13 mouse cellular contexts compared by ENCODE assay signal in genomic region chr1:63705733-63706132, GRCm38 (mm10). TPM values are rescaled to one million over a fixed set of nuclear protein-coding genes. Genes with fewer than 3 reads are reported as not detected.
DNase-seq lines count a peak whose midpoint lies in the region; ATAC-seq and TF ChIP-seq lines count a peak whose summit lies in the region.
"Had no signal": no experiment of that assay in that cellular context is flagged by ENCODE, and none has a peak within 500 bp of the region (broad histone marks: within the 10 kb centered on the region; RNA-seq: fewer than 3 reads in every experiment).

No protein-coding gene starts in this region.

- H3ac ChIP-seq in myocyte (ENCODE audit: control insufficient read depth, insufficient read length) = no peak overlapping the region

- H3K4me2 ChIP-seq in liver, embryonic 11.5 days = no peak overlapping the region
- H3K4me2 ChIP-seq in myocyte (ENCODE audit: low read depth) = peak overlapping the region; percentile 80

- H3K9ac ChIP-seq in liver, embryonic 11.5 days (ENCODE audit: low read depth, low read length) = no peak overlapping the region

- intact Hi-C loops in heart, postnatal 36 days (cut with DNase I) = no loop called here

- H3K27me3 ChIP-seq in liver, embryonic 11.5 days (replicated peaks; ENCODE audit: control insufficient read depth, insufficient read depth, low read length) = no peaks in the 10 kb centered on the region
- H3K27me3 ChIP-seq in myocyte (ENCODE audit: control insufficient read depth, insufficient read depth, insufficient read length) = no peaks in the 10 kb centered on the region

- no peaks in the 10 kb centered on the region for H3K79me2 ChIP-seq in myocyte (ENCODE audit: control insufficient read depth, insufficient read depth)

- H3K4me3 ChIP-seq in liver, embryonic 11.5 days (ENCODE audit: low read depth, low read length) = no peak overlapping the region
- H3K4me3 ChIP-seq in myocyte = no peak overlapping the region
- H3K4me3 ChIP-seq: left cerebral cortex, adult 2 months had no signal

- H3K27ac ChIP-seq in liver, embryonic 11.5 days (ENCODE audit: low read depth, low read length) = no peak overlapping the region
- H3K27ac ChIP-seq: left cerebral cortex, adult 2 months had no signal

- no peaks in the 10 kb centered on the region for H3K9me3 ChIP-seq in liver, embryonic 11.5 days (ENCODE audit: control insufficient read depth, low read length)

- H3K36me3 ChIP-seq in liver, embryonic 11.5 days (ENCODE audit: control insufficient read depth, insufficient read depth, low read length) = no peaks in the 10 kb centered on the region
- no peaks in the 10 kb centered on the region for H3K36me3 ChIP-seq in myocyte (ENCODE audit: control insufficient read depth, insufficient read depth)

- TF ChIP-seq POLR2A in brain, embryonic 14.5 days (IDR thresholded peaks at IDR 0.05; ENCODE audit: borderline replicate concordance, extremely low read depth, insufficient read depth, insufficient read length, poor library complexity, severe bottlenecking) = no peak
- TF ChIP-seq POLR2A in myocyte (IDR thresholded peaks at IDR 0.05; ENCODE audit: insufficient read length, low read depth) = no peak

- 74% methylated on average over 5 of the region's 5 CpGs for WGBS in liver, embryonic 11.5 days

- H3K4me1 ChIP-seq in liver, embryonic 11.5 days (replicated peaks; ENCODE audit: control insufficient read depth, insufficient read depth, low read length) = no peaks in the 10 kb centered on the region

- peak; percentile 43 for DNase-seq in heart, adult 11 months
- DNase-seq in heart, postnatal 36 days = no peak
- DNase-seq in liver = peak; percentile 20
- DNase-seq in liver, embryonic 11.5 days (ENCODE audit: low spot score) = no peak
- DNase-seq in brain, embryonic 14.5 days (ENCODE audit: low read depth) = peak; percentile 31
- no peak for DNase-seq in cerebellum, adult 8-10 months
- DNase-seq in thymus, postnatal 0 days (ENCODE audit: low spot score) = no peak
- DNase-seq: cerebellum, adult 2 months had no signal

- TF ChIP-seq CTCF in brain, embryonic 14.5 days (IDR thresholded peaks at IDR 0.05; ENCODE audit: borderline replicate concordance, extremely low read depth, insufficient read depth, insufficient read length) = no peak

- ATAC-seq in liver, embryonic 11.5 days (replicated peaks; ENCODE audit: low FRiP score) = no peak

TF ChIP-seq in myocyte, 11 proteins besides CTCF, POLR2A, EP300 and RAD21:
- no peak for TF ChIP-seq TCF3 (IDR thresholded peaks at IDR 0.05; ENCODE audit: insufficient read length, low read depth)
- no peak for TF ChIP-seq MYOG (IDR thresholded peaks at IDR 0.05; ENCODE audit: control insufficient read depth in 1 of 3, insufficient read depth in 1 of 3, insufficient read length in 2 of 3, low read depth in 2 of 3)
- no peak for TF ChIP-seq MAX (IDR thresholded peaks at IDR 0.05; ENCODE audit: low read depth)
- no peak for TF ChIP-seq SRF (IDR thresholded peaks at IDR 0.05; ENCODE audit: control insufficient read depth, insufficient read length, low read depth)
- TF ChIP-seq E2F4 (IDR thresholded peaks at IDR 0.05; ENCODE audit: insufficient read depth) = no peak
- no peak for TF ChIP-seq TCF12 (IDR thresholded peaks at IDR 0.05; ENCODE audit: insufficient read depth, poor library complexity, severe bottlenecking)
- no peak for TF ChIP-seq MYOD1 (IDR thresholded peaks at IDR 0.05; ENCODE audit: control insufficient read depth in 1 of 3, insufficient read length in 2 of 3, low read depth in 2 of 3)
- no peak for TF ChIP-seq POLR2AphosphoS2 (IDR thresholded peaks at IDR 0.05; ENCODE audit: insufficient read length, low read depth)
- no peak for TF ChIP-seq CEBPB (IDR thresholded peaks at IDR 0.05; ENCODE audit: insufficient read depth, poor library complexity, severe bottlenecking)
- no peak for TF ChIP-seq REST (IDR thresholded peaks at IDR 0.05; ENCODE audit: insufficient read depth, insufficient read length)
- no peak for TF ChIP-seq USF1 (IDR thresholded peaks at IDR 0.05; ENCODE audit: low read depth)

RNA-seq across cellular contexts. Expression of gene Dytn, which starts 19.0 kb away (rescaled TPM):
- total RNA-seq in heart, postnatal 36 days (2021) = not detected
- polyA plus RNA-seq in liver, embryonic 11.5 days (2014; fragmentation: Nextera tagmentation; extraction: Ambion mirVana) = not detected in 2 replicates
- polyA plus RNA-seq in brain, embryonic 14.5 days (2012; rRNA removed) = 0.01 and 0.10 TPM in 2 replicates
- not detected for polyA plus RNA-seq in myocyte (2012; fragmentation: generic; extraction: Trizol)
- polyA plus RNA-seq in thymus, postnatal 0 days (2015; fragmentation: Nextera tagmentation; extraction: Ambion mirVana) = not detected in 2 replicates
- total RNA-seq: gastrocnemius, adult 18-20 months; megakaryocyte-erythroid progenitor cell, adult 5-6 weeks had no signal
- polyA plus RNA-seq: neural tube, embryonic 14.5 days had no signal

RNA-seq across cellular contexts. Expression of gene Mdh1b, which starts 24.4 kb away (rescaled TPM):
- not detected for total RNA-seq in heart, postnatal 36 days (2021)
- not detected in 2 replicates for polyA plus RNA-seq in liver, embryonic 11.5 days (2014; fragmentation: Nextera tagmentation; extraction: Ambion mirVana)
- polyA plus RNA-seq in brain, embryonic 14.5 days (2012; rRNA removed) = 0.20 and 0.53 TPM in 2 replicates
- 0.05 TPM for polyA plus RNA-seq in myocyte (2012; fragmentation: generic; extraction: Trizol)
- not detected in 2 replicates for polyA plus RNA-seq in thymus, postnatal 0 days (2015; fragmentation: Nextera tagmentation; extraction: Ambion mirVana)
- total RNA-seq: gastrocnemius, adult 18-20 months; megakaryocyte-erythroid progenitor cell, adult 5-6 weeks had no signal

RNA-seq across cellular contexts. Expression of gene Fastkd2, which starts 24.7 kb away (rescaled TPM):
- total RNA-seq in heart, postnatal 36 days (2021) = 10 to 100 TPM; 25.6 to 30.0 TPM
- polyA plus RNA-seq in liver, embryonic 11.5 days (2014; fragmentation: Nextera tagmentation; extraction: Ambion mirVana) = 89.3 and 99.7 TPM in 2 replicates
- 17.1 TPM in 2 replicates for polyA plus RNA-seq in brain, embryonic 14.5 days (2012; rRNA removed)
- polyA plus RNA-seq in myocyte (2012; fragmentation: generic; extraction: Trizol) = 15.5 TPM
- 42.2 and 46.3 TPM in 2 replicates for polyA plus RNA-seq in thymus, postnatal 0 days (2015; fragmentation: Nextera tagmentation; extraction: Ambion mirVana)

Comparison
In these comparisons a context has a peak if more than half of its experiments do, and no peak if none do; other contexts are left out.
1. DNase-seq: peak in heart, adult 11 months (single experiment), liver (single experiment) and brain, embryonic 14.5 days (single experiment); none in heart, postnatal 36 days (0 of 2), liver, embryonic 11.5 days (single experiment), cerebellum, adult 8-10 months (single experiment) and thymus, postnatal 0 days (single experiment).